Mouse (Mus musculus) kidney, postnatal 36 days (tissue): Measurements from ENCODE around the gene 4930432M17Rik.

Experiments
- DNase-seq, 2 experiments: peaks; one replicate each; pipeline ENCODE4 v3.0.0; 2021 to 2022; ENCODE audit warnings: mixed read lengths in 2 of 2

The 4930432M17Rik gene

DNA sequence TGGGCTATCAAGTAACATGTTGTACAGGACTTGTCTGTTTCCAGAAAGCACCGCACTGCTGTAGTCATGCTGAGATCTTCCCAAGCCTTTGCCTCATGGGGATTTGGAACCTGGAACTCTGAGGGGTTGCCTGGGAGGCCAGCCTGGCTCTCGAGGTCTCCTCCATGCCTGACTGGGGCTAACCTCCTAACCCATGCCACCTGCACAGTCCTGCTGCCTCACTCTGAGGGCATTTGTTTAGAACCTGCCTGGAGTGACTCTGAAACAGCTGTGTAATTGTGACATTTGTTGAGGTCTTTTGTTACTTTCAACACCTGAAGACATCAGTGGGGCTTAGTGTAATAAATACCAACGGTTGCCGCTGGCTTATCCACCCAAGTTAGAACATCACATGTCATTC, 41.7 kb downstream of the 4930432M17Rik start:
- DNase-seq, result no peak

- no peak for DNase-seq
These were observed 42.7 kb downstream of the 4930432M17Rik start for GRCm38 (mm10) chr3:121713151-121713701.

- DNase-seq, result peak; percentile 26 to 55
These were observed 43.3 kb downstream of the 4930432M17Rik start for GRCm38 (mm10) chr3:121713816-121714215.

GRCm38 (mm10) chr3:121714461-121714860, 43.9 kb downstream of the 4930432M17Rik start:
- DNase-seq, result no peak

DNA sequence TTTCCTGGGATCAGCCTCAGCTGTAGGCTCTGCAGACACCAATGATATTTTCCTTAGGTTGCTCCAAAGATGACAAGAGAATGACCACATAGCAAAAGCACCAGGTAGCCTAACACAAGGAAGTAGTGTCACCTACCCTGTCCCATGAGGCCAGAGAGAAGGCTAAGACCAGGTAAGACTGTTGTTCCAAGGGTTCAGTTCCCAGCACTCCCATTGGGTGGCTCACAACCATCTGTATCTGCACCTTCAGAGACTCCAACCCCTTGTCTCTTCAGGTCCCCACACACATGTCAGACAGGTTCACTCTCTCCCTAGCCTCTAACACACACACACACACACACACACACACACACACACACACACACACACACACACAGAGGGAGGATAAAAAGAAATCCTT, 44.8 kb downstream of the 4930432M17Rik start:
- no peak for DNase-seq

GRCm38 (mm10) chr3:121715741-121716459, 45.3 kb downstream of the 4930432M17Rik start:
- DNase-seq, result no peak

- DNase-seq, result no peak
These were observed 45.9 kb downstream of the 4930432M17Rik start for GRCm38 (mm10) chr3:121716480-121716879.

- no peak for DNase-seq
These were observed 48.1 kb downstream of the 4930432M17Rik start for GRCm38 (mm10) chr3:121718679-121719078.

DNA sequence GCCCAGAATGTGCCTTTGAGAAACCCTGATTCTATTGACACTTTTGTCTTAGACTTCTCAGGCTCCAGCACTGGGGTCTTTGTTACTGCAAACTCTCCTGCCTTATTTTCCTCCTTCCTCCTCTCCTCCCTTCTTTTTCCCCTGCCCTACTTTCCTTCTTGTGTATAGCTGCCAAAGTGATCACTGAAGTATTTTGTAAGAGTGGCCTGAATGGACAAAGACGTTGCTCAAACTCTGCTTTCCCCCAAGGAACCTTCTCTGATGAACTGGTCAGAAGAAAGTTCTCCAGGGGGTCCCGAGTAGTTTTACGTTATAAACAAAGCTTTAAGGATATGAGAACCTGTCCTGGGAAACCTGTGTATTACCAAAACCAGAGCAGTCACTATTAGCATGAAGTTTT, 49.1 kb downstream of the 4930432M17Rik start:
- no peak for DNase-seq

- DNase-seq, result no peak
These were observed 50.5 kb downstream of the 4930432M17Rik start for GRCm38 (mm10) chr3:121720801-121721690.

- DNase-seq, result no peak
These were observed 51.1 kb downstream of the 4930432M17Rik start for GRCm38 (mm10) chr3:121721691-121722070.

DNA sequence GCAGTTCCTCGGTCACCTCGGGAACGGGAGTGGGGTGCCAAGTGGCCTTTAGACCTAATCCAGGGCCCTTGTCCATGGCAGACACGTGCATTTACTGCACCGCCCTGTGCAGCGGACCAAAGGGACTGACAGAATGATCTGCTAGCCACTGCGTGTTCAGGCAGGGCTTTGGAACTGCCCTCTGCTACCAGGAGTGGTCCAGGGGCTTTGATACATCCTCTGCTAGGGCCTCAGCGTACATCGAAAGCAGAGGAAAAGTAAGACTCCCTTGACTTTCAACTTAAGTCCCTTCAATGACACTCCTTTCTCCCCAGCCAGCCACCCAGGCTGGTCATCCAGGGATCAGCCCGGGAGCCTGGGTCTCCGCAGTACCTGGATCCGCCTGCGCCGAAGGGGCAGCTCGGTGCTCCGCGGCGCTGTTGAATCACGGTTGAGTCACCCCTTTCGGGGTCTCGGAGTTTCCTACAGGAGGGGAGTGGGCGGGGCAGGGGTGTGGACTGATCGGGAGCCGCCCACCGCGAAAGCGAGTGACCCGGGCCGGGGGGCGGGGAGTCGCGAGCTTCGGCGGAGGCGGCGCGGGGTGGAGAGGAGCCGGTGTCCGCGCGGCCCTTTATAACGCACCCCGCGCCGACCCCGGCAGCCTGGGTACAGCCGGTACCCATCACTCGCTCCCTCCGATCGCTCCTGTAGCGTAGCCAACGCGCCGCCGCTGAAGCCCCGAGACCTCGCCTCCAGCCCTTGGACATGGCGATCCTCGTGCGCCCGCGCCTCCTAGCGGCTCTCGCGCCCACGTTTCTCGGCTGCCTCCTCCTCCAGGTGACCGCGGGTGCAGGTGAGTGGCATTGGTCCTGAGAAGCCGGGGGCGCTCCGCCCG, 52.6 kb downstream of the 4930432M17Rik start, which contains the start of gene F3:
Gene F3, plus strand, starts transcription at position 567 of the 874 bp plus-strand sequence.
- DNase-seq, result peak; percentile 91 to 92

DNA sequence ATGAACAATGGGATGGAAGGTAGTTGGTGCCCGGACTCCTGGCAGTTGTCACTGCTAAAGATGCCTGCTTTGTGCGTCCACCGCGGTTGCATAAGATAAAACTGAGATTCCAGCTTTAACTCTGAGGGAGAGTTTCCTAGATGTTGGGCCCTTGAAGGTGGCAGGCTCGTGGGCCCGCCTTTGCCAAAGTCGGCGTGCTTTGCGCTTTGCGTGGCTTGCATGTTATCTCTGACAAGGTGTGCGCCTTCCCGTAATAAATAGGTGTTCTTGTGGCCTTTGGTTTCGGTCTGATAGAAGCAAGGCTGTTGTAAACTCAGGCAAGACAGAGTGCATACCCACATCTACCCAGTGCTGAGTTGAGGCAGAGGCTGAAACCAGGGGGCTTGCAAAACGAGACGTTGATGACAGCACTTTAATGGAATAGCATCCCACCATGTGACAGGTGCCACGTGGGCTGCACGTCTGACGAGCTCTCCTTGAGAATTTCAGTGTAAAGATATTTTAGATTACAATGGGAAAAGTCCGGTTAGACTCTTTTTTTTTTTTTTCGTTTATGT, 53.5 kb downstream of the 4930432M17Rik start:
- DNase-seq, result no peak

DNA sequence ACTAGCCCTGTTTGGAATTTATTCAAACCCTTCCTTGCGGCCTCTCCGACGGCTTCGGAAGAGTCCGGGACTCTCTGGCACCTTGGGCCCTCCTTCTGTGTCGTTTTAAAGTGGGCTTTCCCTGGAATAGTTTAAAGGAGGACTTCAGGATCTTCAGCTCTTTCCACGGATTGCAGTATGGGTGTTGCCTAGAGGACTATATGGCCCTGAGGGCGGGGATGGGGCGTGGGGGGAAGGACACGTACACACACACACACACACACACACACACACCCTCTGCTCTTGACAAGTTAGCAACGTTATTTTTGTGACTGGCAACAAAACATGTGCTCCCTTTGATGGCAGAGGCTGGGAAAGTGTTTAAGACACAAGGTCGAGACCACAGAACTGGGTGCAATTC, 54.0 kb downstream of the 4930432M17Rik start:
- no peak for DNase-seq

DNA sequence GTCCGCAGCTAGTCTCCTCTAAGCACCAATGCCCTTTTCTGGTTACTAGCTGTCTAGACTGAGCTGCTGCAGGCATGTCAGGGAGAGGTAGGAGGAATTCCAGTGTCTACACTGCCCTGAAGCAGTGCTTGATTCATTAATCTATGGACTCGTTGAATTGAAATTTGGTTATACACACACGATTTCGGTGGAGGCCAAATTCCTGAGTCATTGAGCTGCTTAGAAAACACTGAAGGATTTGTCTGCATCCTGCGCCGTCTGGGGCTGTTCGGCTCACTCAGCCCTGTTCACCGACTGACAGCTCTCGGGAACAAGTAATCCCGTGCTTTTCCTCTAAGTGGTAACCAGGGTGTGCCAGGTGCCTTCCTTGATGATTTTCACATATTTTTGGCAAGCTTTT, 55.1 kb downstream of the 4930432M17Rik start:
- DNase-seq, result no peak

DNA sequence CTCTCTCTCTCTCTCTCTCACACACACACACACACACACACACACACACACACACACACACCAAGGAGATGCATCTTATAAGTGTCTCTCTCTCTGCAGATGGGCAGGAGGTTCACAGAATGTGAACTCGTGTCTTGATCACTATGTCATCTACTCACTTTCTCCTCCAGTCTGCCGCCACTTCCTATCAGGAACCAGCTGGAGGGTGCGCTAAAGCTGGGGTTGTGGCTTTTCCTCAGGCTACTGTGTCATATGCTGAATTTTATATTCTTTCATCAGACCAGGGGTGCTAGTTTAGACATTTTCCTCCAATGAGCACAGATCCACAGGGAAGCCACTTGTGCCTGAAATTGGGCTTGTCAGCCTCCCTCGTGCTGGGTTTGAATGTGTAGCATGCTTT, 59.1 kb downstream of the 4930432M17Rik start:
- no peak for DNase-seq
